Mouse (Mus musculus) gastrocnemius, postnatal 36 days (tissue): ENCODE data around the gene Tfap4. TPM values are rescaled to one million over a fixed set of nuclear protein-coding genes. Genes with fewer than 3 reads are reported as not detected.
"Not testable (repeated sequence)": the region's sequence is repeated elsewhere in the genome, so short reads cannot be mapped to it uniquely, and the experiment has no call there.

Source experiments
- DNase-seq, 2 experiments: peaks; one replicate each; pipeline ENCODE4 v3.0.0; 2022
- intact Hi-C: fragments of 180-260 bp; cut with DNase I; formaldehyde crosslinking; loops from one replicate; pipeline ENCODE4 v1.15.1; 2025
- total RNA-seq, 2 experiments: library from RNA; stranded (reverse); gene quantifications; 2 replicates each; pipeline ENCODE4 v1.2.3; 2021

Tfap4 gene
- total RNA-seq, 2 experiments from 2014 or later: 2.6 to 4.1 TPM

DNA sequence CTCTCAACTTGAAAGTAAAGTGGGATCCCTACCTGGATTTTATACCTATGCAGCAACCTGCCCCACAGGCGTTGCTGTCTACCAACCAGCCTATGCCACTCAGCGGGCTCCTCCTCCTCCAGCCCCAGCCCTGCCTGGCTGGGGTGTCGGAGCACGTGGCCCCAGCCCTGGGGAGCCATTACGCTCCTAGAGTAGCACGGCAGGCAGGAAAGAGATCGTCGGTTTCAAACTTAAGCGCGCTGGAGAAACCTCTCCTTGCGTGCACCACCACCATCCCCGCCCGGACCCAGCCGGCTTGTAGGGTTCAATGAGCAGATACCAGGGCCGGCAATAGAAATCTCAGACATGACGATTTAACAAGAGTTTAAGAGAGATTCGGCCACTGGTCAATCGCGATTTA, 1.7 kb downstream of the Tfap4 start:
- DNase-seq: peak; percentile 51 to 58
- intact Hi-C loops: no loop called here

DNA sequence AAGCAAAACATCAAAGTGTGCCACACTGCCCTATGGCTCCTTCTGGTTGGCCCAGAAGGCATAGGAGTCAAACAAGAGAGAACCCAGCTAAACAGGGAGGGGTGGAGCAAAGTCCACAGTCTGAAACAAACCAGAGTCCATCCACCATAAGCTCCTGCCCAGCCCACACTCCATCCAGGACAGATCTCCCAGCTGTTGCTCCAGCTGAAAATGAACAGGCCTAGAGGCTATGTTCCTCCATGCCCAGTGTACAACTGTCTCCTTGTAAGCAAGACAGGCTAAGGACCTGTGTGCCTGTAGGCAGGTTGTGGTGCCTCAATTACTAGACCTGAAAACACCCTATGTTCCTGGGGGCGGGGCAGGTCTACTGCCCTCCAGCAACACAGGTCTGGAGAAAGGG, 2.6 kb downstream of the Tfap4 start:
- intact Hi-C loops: no loop called here
- no peak for DNase-seq

DNA sequence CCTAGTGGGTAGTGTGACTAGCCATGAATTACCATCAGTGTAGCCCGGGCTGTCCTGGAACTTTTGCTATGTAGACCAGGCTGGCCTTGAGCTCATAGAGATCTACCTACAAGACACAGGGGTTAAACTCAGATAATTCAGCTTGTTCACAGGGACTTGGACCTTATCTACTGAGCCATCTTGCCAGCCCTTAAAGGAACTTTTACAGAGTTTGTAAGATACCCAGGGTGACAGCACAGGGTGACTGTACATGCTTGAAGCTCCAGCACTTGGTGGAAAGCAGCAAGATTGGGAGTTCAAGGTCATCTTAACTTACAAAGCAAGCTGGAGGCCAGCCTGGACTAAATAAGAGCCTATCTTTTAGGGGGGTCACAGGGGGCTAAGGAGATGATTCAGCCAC, 4.1 kb downstream of the Tfap4 start:
- intact Hi-C loops: no loop called here
- no peak for DNase-seq

DNA sequence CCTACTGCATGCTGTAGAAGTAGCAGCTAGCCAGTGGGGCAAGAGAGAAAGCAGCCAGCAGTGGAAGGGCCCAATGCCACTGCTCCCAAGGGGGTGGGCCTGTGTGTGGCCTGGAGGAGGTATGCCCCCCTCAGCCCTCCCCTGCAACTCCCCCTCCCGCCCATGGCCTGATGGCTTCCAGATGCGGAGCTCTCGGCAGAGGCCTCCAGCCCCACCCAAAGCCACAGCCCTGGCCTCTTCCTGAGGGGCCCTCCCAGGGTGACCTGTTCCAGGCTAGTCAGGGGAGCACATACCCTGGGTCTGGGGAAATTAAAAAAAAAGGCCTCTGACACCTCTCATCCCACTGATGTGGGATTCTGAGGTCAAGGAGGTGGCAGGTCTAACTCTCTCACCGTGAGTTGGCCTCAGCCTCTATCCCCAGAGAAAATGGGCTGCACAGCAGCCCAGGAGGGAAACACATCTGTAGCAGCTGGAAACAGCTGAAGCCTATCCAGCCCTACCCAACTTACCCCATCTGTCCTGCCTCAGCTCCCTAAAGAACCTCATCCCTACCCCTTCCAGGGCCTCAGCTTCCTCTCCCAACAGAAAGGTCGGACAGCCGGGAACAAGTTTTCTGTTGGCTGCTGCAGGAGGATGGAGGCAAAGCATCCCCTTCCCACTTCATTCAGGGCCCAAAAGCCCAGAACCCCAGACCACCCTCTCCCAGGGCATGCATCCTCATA, 6.7 kb downstream of the Tfap4 start:
- peak; percentile 40 to 48 for DNase-seq
- intact Hi-C loops: no loop called here

DNA sequence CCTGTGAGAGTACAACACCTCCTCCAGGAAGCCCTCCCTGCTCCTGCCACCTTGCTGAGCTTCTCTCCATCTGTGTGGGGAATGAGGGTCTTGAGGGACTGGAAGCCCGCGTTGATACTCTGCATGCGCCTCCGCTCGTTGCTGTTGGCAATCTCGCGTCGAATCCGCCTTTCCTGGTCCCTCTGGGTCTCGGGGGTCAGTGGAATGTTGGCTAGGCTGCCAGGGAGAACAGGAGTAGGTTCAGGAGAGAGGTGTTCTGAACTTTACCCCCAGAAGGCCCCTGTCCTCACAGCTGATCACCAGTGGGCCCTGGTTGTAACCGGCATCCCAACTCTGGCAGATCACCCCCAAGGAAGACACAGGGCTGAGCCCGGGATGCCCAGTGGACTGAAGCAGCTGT, 7.8 kb downstream of the Tfap4 start:
- no peak for DNase-seq

DNA sequence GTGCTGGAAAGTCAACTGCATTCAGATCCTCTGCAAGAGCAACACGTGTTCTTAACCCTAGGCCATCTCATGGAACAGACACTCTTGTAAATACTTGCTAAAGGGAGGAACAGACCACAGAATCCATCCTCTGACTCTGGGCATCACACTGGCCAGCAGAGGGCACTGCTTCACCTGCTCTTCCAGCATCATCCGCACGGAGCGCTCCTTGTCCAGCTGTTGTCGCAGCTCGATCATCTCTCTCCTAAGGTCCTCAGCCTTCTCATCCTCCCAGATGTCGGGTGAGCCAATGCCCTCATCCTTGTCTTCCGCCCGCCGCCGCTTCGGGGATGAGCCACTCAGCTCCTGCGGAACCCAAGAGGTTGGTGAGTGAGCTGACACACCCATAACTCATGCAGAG, 8.6 kb downstream of the Tfap4 start:
- intact Hi-C loops: loop anchor here (2.0 kb wide), 1 partner anchor 56 kb away; no protein-coding TSS in a partner anchor
- peak; percentile 55 to 61 for DNase-seq

More for the DNA sequence above, 7.8 kb downstream of the Tfap4 start:
- intact Hi-C loops: loop anchor here (2.0 kb wide), 1 partner anchor 55 kb away; no protein-coding TSS in a partner anchor

DNA sequence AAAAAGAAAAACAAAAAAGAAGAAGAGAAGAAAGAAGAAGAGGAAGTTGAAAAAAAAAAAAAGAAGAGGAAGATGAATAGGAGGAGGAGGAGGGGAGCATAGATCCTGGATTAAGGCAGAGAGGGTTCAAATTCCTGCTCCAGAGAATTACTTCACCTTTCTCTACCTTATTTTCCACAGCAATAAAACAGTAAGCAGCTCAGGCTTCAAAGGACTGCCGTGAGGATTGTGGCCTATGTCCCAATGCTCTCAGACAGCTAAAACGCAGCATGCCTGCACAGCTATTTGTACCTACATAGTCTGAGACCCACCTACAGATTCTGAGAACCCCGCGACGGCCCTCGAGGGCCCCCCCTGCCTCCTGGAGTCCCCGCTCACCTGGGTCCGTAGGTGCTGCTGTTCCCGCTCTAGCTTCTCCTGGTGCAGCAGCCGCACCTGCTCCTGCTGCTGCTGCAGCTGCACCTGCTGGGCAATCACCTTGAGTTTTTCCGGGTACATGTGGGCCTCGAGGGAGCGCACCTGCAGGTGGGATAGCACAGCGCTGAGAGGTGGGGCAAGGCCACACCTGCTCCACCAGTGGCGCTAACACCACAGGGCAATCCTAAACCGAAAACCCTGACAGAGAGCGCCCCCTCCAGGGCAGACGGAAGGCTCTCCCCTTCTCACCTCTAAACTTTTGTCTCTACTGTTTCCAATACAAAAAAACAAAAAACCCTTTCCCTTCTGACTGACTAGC, 10.5 kb downstream of the Tfap4 start:
- no peak for DNase-seq
- intact Hi-C loops: loop anchor here (2.0 to 5.0 kb wide), 2 partner anchors 122 to 244 kb away; no protein-coding TSS in a partner anchor

DNA sequence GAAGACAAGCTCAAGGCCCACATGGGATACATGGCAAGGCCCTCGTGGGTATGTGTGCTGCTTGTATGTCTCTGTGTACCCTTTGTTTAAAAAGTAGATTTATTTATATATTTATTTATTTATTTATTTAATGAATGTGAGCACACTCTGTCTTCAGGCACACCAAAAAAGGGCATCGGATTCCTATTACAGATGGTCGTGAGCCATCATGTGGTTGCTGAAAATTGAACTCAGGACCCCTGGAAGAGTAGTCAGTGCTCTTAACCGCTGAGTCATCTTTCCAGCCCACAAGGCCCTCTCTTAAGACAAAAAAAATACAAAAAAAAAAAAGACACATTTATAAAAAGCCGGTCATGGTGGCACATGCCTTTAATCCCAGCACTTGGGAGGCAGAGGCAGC, 12.0 kb downstream of the Tfap4 start:
- intact Hi-C loops: loop anchor here (2.0 to 5.0 kb wide), 2 partner anchors 120 to 243 kb away; no protein-coding TSS in a partner anchor

DNA sequence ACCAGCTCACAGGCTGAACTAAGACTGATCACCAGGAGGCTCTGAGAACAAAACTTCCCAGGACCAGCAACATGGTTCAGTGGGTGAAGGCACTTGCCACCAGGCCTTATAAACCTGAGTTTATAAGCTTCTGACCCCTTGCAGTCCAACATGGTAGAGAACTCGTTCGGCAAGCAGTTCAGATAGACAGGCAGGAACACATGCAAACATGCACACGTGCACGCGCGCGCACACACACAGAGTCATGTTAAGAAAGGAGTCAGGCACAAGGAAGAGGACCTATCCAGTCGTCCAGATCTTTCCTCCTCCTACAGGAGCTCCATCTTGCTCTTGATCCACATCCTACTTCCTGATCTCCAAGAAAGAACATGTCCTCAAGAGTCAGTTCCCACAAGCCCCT, 12.8 kb downstream of the Tfap4 start:
- no peak for DNase-seq
- intact Hi-C loops: loop anchor here (5.0 kb wide), 1 partner anchor 120 kb away; no protein-coding TSS in a partner anchor

More for the DNA sequence above, 12.0 kb downstream of the Tfap4 start:
- DNase-seq: no peak

DNA sequence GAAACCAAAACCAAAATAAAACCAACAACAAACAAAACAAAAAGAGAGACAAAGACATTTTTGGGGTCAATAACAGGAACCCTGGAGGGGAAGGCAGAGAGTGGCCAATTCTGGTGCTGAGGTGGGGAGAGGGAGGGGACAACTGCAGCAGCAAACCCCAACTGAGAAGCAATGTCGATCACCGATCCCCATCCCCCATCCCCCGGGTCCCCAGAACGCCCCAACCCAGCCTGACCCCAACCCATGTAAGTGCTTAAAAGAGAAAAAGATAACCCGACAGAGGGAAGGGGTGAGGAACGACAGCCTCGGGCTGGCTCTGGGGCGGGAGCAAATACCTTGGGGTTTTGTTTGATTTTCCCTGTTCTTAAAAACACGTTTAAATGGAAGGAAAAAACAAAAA, 14.8 kb downstream of the Tfap4 start:
- no peak for DNase-seq
- intact Hi-C loops: loop anchor here (5.0 kb wide), 1 partner anchor 118 kb away; no protein-coding TSS in a partner anchor

DNA sequence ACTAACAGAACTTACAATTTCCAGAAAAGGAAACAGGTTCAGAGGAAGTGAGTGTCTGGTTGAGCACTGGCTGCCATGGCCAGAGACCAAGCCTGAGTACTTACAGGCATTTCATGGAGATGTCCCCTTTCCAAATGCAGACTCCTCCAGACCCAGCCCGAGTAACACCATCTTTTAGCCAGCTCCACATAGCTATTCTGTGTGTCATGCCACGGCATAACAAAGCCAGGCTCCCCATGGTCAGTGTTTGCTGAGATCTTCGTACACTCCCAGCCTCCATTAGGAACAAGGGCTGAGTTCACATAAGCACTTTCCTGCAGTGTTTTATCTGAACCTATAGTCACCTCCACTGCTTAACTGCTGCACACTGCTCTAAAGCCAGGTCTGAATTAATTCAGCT, 16.4 kb downstream of the Tfap4 start:
- intact Hi-C loops: no loop called here
- DNase-seq: no peak

DNA sequence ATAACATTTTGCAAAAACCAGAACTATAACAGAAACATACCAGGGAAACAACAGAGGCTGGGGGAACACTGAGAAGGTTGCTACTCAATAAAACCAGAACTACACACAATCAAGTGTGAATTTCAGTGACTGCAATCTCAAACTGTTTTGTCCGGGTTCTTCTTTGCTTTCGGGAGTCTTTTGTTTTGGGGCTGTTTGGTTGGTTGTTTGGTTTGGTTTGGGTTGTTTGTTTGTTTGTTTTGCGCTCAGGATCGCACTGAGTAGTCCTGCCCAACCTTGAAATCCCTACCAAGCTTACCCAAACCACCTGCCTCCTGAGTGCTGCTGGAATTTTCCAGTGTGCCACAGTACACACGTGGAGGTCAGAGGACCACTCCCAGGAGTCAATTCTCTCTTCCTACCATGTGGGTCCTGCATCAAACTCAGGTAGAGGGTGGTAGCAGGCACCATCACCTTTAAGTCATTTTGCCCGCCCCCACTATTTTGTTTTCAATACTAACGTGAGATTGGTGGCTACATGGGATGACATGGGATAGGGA, 17.3 kb downstream of the Tfap4 start:
- no peak for DNase-seq
- intact Hi-C loops: loop anchor here (1.0 kb wide), 1 partner anchor 53 kb away; no protein-coding TSS in a partner anchor

DNA sequence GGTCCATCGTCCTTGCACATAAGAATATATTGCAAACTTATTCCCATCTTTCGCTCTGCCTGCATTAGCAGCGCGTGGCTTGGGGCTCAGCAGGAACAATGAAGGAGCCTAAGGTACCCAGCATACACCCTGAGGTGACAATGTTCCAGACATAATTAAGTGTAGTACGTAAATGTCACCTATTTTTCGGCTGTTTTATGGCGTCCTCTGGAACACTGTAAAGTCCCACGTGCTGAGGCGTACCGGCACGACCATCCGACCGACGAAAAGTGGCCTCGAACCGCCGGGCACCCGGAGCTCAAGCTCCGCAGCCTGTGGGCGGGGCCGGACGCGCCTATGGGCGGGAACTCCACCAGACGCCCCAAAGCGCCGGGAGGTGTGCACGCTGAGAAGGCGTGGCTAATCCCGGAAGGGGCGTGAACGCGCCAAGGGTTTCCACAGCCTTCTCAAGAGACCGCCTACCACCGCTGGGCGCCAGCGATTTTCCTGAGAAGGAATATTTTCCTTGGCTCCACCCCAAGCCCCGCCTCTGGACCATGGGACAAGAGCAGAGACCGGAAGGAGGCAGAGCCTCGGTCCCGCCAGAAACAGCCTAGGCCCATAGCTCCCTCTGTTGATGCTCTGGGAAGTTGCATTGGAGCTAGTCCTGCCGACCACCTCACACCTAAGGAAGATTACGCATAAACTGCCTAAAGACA, 18.0 kb downstream of the Tfap4 start, which contains the start of gene Srl:
TSS of gene Srl (minus strand) at position 316 of the 698 bp plus-strand sequence.
- intact Hi-C loops: loop anchor here (1.0 kb wide), 1 partner anchor 52 kb away; no protein-coding TSS in a partner anchor
- DNase-seq: peak; percentile 100

DNA sequence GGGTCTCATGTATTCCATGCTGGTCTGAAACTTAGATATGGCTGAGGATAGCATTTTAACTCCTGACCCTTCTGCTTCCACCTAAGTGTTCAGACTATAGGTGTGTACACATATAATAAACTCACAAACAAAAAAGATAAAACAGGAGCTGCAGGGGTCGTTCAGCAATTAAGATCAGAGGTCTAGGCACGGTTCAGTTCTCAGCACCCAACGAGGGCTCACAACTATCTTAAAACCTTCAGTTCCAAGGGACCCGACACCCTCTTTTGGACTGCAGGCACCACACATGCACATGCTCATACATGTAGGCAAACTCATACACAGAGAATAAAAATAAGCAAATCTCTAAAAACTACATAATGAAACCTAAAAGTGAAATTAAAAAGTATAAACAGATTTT, 18.6 kb downstream of the Tfap4 start:
- no peak for DNase-seq
- intact Hi-C loops: no loop called here

DNA sequence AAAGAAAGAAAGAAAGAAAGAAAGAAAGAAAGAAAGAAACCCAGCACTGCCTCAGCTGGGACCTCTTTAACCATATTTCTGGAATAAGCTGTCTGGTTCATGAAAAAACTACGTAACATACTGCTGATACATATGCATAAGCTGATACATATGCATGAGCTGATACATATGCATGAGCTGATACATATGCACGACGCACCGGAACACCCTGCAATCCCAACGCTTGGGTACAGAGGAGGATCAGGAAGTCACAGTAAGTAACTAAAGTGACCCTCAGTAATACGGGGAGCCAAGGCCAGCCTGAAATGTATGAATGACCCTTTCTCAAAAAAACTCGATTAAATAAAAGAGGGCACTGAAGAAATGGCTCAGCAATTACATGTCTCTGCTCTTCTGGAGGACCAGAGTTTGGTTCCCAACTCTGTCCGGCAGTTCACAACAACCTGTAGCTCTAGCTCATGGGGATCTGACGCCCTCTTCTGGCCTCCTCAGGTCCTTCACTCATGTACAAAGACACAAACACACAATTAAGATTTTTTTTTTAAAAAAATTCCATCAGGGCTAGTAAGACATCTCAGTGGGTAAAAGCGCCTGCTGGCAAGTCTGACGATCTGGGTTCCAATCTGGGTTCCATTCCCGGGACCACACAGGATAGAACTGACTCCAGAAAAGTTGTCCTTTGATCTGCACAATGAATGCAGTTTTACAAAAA, 19.4 kb downstream of the Tfap4 start:
- intact Hi-C loops: no loop called here

DNA sequence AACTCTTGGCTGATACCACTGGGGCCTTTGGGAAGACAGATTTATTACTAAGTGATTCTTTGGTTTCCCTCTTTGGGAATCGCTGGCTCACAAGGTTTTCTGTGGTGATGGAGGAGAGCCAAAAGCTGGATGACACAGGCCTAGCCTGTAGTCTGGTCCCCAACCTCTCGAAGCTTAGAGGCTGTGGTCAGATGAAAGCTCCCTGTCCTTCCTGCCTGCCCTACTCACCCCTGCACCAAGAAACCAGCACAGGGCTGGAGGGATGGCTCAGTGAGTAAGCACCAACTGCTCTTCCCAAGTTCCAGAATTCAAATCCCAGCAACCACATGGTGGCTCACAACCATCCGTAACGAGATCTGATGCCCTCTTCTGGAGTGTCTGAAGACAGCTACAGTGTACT, 20.1 kb downstream of the Tfap4 start:
- intact Hi-C loops: no loop called here
- DNase-seq: no peak

More for the DNA sequence above, 19.4 kb downstream of the Tfap4 start:
- DNase-seq: no peak

DNA sequence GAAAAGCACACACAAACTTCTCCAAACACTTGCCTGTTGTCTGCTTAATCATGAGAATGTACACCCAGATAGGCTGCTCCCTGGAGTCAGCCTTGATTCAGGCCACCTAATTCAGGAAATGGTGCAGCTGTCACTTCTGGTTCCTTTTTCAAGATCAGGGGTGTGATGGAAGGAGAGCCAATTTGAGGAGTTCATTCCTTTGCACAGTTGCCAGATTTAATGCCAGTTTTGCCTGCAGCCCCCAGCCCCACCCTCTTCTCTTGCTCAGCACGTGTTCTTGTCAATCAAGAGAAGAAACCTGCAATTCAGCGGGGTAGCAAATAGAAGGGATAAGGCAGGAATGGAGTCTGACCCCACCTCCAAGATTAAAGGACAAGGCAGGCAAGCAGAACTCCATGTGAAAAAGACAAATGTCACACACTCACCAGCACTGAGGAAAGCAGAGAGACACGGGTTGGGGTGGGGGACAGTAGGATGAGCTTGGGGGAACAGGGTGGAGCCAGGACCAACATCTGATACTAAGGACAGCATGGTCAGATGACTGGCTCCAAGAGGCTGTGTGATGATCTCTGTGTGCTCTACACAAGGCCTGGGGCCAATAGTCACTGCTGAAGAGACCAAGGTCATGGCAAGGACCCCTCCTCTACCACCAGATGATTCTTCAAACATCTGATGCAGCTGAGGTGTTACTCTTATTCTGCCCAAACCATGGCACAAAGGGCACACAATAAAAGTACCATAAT, 21.9 kb downstream of the Tfap4 start:
- intact Hi-C loops: no loop called here
- DNase-seq: no peak

DNA sequence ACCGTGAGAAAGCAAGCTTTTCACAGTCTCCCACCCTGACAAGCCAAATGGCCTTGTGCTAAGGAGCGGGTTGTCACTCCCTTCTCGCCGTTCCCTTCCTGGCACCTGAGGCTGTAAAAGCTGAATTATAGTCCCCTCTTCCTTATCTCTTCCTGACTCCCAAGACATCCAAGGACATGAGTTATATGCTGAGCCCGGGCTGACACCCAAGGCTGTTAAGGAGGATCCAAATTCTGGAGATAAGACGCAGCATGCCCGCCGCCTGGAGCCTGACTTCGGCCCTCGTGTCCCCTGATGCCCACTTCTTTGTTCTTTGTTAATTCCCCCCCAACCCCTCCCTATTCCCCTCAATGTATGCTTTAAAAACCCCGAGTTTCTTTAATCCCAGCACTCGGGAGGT, 32.3 kb downstream of the Tfap4 start:
- intact Hi-C loops, DNase-seq: not testable (repeated sequence)
